ENCODE assay signal across 9 mouse cellular contexts in genomic region chr17:80167851-80168251, GRCm38 (mm10). TPM values are rescaled to one million over a fixed set of nuclear protein-coding genes. Genes with fewer than 3 reads are reported as not detected.
A peak's percentile ranks its signal among the peaks of the same experiment; 100 is the strongest.
DNase-seq lines count a peak whose midpoint lies in the region; ATAC-seq lines count a peak whose summit lies in the region.
"Had no signal": no experiment of that assay in that cellular context is flagged by ENCODE, and none has a peak within 500 bp of the region (broad histone marks: within the 10 kb centered on the region; RNA-seq: fewer than 3 reads in every experiment).

No protein-coding gene starts in this region.

- H3K4me1 ChIP-seq in heart, embryonic 10.5 days = peaks cover 23% of the 10 kb centered on the region
- peaks cover 16% of the 10 kb centered on the region; the same call in 1 of the 2 replicates for H3K4me1 ChIP-seq in heart, embryonic 11.5 days (ENCODE audit: control insufficient read depth, insufficient read depth, low read length)

- peak overlapping the region; percentile 50 for H3K4me2 ChIP-seq in heart, embryonic 11.5 days

- 39% methylated on average over 7 of the region's 7 CpGs for WGBS in heart, embryonic 10.5 days
- WGBS in heart, embryonic 11.5 days (ENCODE audit: insufficient replicate concordance) = 39% methylated on average over 7 of the region's 7 CpGs

- H3K27ac ChIP-seq in heart, embryonic 10.5 days = no peak overlapping the region
- H3K27ac ChIP-seq in heart, embryonic 11.5 days (ENCODE audit: low read depth, low read length) = no peak overlapping the region

- no peaks in the 10 kb centered on the region for H3K36me3 ChIP-seq in heart, embryonic 10.5 days
- no peaks in the 10 kb centered on the region for H3K36me3 ChIP-seq in heart, embryonic 11.5 days (ENCODE audit: control insufficient read depth, insufficient read depth, low read length)

- peak; percentile 40 to 50 for DNase-seq in heart, adult 18-20 months
- DNase-seq in heart, embryonic 10.5 days (ENCODE audit: low spot score) = no peak
- peak; percentile 39 to 44 for DNase-seq in kidney, postnatal 36 days
- DNase-seq in skeletal muscle tissue, adult 2 months (ENCODE audit: low read depth, low spot score) = peak; percentile 28
- DNase-seq in B cell, adult 2 months = no peak
- no peak for DNase-seq in thymus, postnatal 4 days

- ATAC-seq in activated CD4-positive, CD25-positive, alpha-beta regulatory T cell, adult 4 months = peak; percentile 71
- ATAC-seq in heart, embryonic 11.5 days (replicated peaks; ENCODE audit: insufficient number of reproducible peaks, low FRiP score, low TSS enrichment) = no peak

- H3K9ac ChIP-seq in heart, embryonic 11.5 days (ENCODE audit: low read depth, low read length) = no peak overlapping the region

- H3K4me3 ChIP-seq in heart, embryonic 10.5 days = no peak overlapping the region
- H3K4me3 ChIP-seq in heart, embryonic 11.5 days (ENCODE audit: low read depth, low read length) = no peak overlapping the region

- no peaks in the 10 kb centered on the region for H3K27me3 ChIP-seq in heart, embryonic 10.5 days (ENCODE audit: insufficient read depth, poor library complexity, severe bottlenecking)
- H3K27me3 ChIP-seq in heart, embryonic 11.5 days (ENCODE audit: control insufficient read depth, insufficient read depth, low read length) = no peaks in the 10 kb centered on the region

- no peaks in the 10 kb centered on the region for H3K9me3 ChIP-seq in heart, embryonic 10.5 days
- no peaks in the 10 kb centered on the region for H3K9me3 ChIP-seq in heart, embryonic 11.5 days (replicated peaks; ENCODE audit: control insufficient read depth, low read length)

RNA-seq across cellular contexts. Expression of gene Srsf7, which starts 39.3 kb away (rescaled TPM):
- total RNA-seq in heart, adult 18-20 months (2021) = 10 to 100 TPM; 43.0 to 47.0 TPM
- polyA plus RNA-seq in heart, embryonic 10.5 days (2016; fragmentation: Nextera tagmentation; extraction: Ambion mirVana) = 412 and 609 TPM in 2 replicates
- polyA plus RNA-seq in activated CD4-positive, CD25-positive, alpha-beta regulatory T cell, adult 4 months (2017; shearing (Covaris generic)) = 100 to 1,000 TPM; 467 to 529 TPM
- polyA plus RNA-seq in heart, embryonic 11.5 days (2014; fragmentation: Nextera tagmentation; extraction: Ambion mirVana) = 383 and 398 TPM in 2 replicates

RNA-seq across cellular contexts. Expression of gene Ttc39d, which starts 39.4 kb away (rescaled TPM):
- total RNA-seq in heart, adult 18-20 months (2021) = under 1 TPM in 1 of 2 experiments, not detected in 1; 0.10 TPM
- polyA plus RNA-seq in heart, embryonic 10.5 days (2016; fragmentation: Nextera tagmentation; extraction: Ambion mirVana) = 0.11 TPM in 1 of 2 replicates, not detected in the other
- polyA plus RNA-seq in activated CD4-positive, CD25-positive, alpha-beta regulatory T cell, adult 4 months (2017; shearing (Covaris generic)) = not detected
- polyA plus RNA-seq in heart, embryonic 11.5 days (2014; fragmentation: Nextera tagmentation; extraction: Ambion mirVana) = 0.24 TPM in 1 of 2 replicates, not detected in the other
- total RNA-seq: hematopoietic stem cell, adult 5-6 weeks had no signal

RNA-seq across cellular contexts. Expression of gene Galm, which starts 40.6 kb away (rescaled TPM):
- total RNA-seq in heart, adult 18-20 months (2021) = 10 to 100 TPM; 20.0 to 20.8 TPM
- 7.5 and 8.6 TPM in 2 replicates for polyA plus RNA-seq in heart, embryonic 10.5 days (2016; fragmentation: Nextera tagmentation; extraction: Ambion mirVana)
- polyA plus RNA-seq in activated CD4-positive, CD25-positive, alpha-beta regulatory T cell, adult 4 months (2017; shearing (Covaris generic)) = 10 to 100 TPM; 33.3 to 40.7 TPM
- polyA plus RNA-seq in heart, embryonic 11.5 days (2014; fragmentation: Nextera tagmentation; extraction: Ambion mirVana) = 7.5 and 9.4 TPM in 2 replicates

RNA-seq across cellular contexts. Expression of gene Gemin6, which starts 56.4 kb away (rescaled TPM):
- total RNA-seq in heart, adult 18-20 months (2021) = 1 to 10 TPM; 4.2 to 4.8 TPM
- 36.5 and 47.6 TPM in 2 replicates for polyA plus RNA-seq in heart, embryonic 10.5 days (2016; fragmentation: Nextera tagmentation; extraction: Ambion mirVana)
- 10 to 100 TPM; 14.7 to 14.9 TPM for polyA plus RNA-seq in activated CD4-positive, CD25-positive, alpha-beta regulatory T cell, adult 4 months (2017; shearing (Covaris generic))
- 32.0 and 35.1 TPM in 2 replicates for polyA plus RNA-seq in heart, embryonic 11.5 days (2014; fragmentation: Nextera tagmentation; extraction: Ambion mirVana)

Comparison
In these comparisons a context has a peak if more than half of its experiments do, and no peak if none do; other contexts are left out.
1. DNase-seq: peak in heart, adult 18-20 months (2 of 2), kidney, postnatal 36 days (2 of 2) and skeletal muscle tissue, adult 2 months (single experiment); none in heart, embryonic 10.5 days (single experiment), B cell, adult 2 months (0 of 2) and thymus, postnatal 4 days (single experiment).